Mouse (Mus musculus) forebrain, embryonic 13.5 days (tissue): ENCODE measurements at regions not wholly inside any gene's neighbourhood (a gene's known extent, or its start where the extent isn't known, plus 50 kb on each side); places are given as distances from the start of the nearest gene placed in this dataset.
A peak's percentile ranks its signal among the peaks of the same experiment; 100 is the strongest.

Source experiments
- ATAC-seq: fragments of 200-750 bp; cut with Nextera tagmentation; 2 replicates; pipeline ENCODE4 v1.8.0; 2017
- H3K27ac ChIP-seq: fragments of 300-500 bp; sonication (generic); 2 replicates; pipeline ENCODE4 v1.5.1; 2015; ENCODE audit warnings: inconsistent platforms, mild to moderate bottlenecking, moderate library complexity
- H3K27me3 ChIP-seq: fragments of 300-500 bp; sonication (generic); 2 replicates; pipeline ENCODE4 v1.6.1; 2015; ENCODE audit warnings: mild to moderate bottlenecking, inconsistent platforms
- H3K36me3 ChIP-seq: fragments of 300-500 bp; sonication (generic); 2 replicates; pipeline ENCODE4 v1.6.1; 2015; ENCODE audit warnings: mild to moderate bottlenecking, inconsistent platforms; ENCODE audit not compliant: poor library complexity, severe bottlenecking
- H3K4me1 ChIP-seq: fragments of 300-500 bp; sonication (generic); 2 replicates; pipeline ENCODE4 v1.6.1; 2015; ENCODE audit warnings: inconsistent platforms
- H3K4me2 ChIP-seq: fragments of 300-500 bp; sonication (generic); 2 replicates; pipeline ENCODE4 v1.6.1; 2015; ENCODE audit warnings: inconsistent platforms, mild to moderate bottlenecking, moderate library complexity
- H3K4me3 ChIP-seq: fragments of 300-500 bp; sonication (generic); 2 replicates; pipeline ENCODE4 v1.5.1; 2015; ENCODE audit warnings: mild to moderate bottlenecking, inconsistent platforms
- H3K9ac ChIP-seq: fragments of 300-500 bp; sonication (generic); 2 replicates; pipeline ENCODE4 v1.6.1; 2015; ENCODE audit warnings: mild to moderate bottlenecking, inconsistent platforms
- H3K9me3 ChIP-seq: fragments of 300-500 bp; sonication (generic); replicated peaks from 2 replicates; pipeline ENCODE4 v1.6.1; 2016; ENCODE audit warnings: inconsistent platforms
- WGBS: fragments of 180-500 bp; shearing (Covaris S2); methylation state at CpG from one replicate; pipeline ENCODE4 v1.1.7; 2015; 5-methylcytosine and 5-hydroxymethylcytosine counted together

DNA sequence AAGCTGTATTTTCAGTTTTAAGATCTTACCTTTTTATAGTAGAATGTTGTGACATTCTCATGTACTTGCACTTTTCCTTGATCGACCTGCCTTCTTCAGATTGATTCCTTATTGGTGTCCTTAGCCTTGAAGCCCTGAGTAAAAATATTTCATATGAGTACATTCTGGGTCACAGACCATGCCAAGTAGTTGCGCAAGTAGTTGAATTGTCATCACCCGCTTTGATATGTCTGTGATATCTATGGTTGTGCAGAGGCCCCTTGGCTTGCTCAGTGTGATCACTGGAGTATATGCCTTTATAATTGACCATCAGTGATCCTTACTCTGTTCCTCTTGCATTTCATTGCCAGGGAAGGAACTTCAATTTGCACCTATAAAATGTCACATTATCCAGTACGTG is 131.1 kb upstream of the Reg3g start:
- 92% methylated on average over 4 of the region's 4 CpGs for WGBS
- Histone ChIP-seq H3K4me3 (no peak overlapping the region), H3K4me1 (no peaks in the 10 kb centered on the region), H3K27ac (no peak overlapping the region), H3K27me3 (no peaks in the 10 kb centered on the region), H3K36me3 (no peaks in the 10 kb centered on the region), H3K9ac (no peak overlapping the region), H3K9me3 (no peaks in the 10 kb centered on the region), H3K4me2 (no peak overlapping the region)
- no peak for ATAC-seq

DNA sequence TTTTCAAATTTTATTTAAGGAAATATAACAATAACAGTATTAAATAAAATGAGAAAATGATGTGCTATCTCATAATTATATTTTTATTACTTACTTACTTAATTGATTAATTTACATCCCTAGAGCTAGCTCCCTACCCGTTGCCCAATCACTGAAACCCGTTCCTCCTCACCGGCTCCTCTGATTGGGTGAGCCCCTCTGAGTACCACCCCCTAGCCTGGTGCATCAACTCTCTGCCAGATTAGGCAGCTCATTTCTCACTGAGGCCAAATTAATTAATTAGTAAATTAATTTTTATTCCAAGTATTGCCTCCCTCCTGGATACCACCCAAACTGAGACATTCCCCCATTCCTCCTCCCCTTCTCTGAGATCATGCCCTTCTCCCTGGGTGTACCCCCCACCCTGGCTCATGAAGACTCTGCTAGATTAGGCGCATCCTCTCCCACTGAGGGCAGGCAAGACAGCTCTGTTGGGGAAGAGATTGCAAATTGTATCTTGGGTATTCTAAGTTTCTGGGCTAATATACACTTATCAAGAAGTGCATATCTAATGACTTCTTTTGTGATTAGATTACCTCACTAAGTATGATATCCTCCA is 101.4 kb upstream of the Reg3g start:
- no peak overlapping the region for H3K27ac ChIP-seq
- ATAC-seq: no peak

DNA sequence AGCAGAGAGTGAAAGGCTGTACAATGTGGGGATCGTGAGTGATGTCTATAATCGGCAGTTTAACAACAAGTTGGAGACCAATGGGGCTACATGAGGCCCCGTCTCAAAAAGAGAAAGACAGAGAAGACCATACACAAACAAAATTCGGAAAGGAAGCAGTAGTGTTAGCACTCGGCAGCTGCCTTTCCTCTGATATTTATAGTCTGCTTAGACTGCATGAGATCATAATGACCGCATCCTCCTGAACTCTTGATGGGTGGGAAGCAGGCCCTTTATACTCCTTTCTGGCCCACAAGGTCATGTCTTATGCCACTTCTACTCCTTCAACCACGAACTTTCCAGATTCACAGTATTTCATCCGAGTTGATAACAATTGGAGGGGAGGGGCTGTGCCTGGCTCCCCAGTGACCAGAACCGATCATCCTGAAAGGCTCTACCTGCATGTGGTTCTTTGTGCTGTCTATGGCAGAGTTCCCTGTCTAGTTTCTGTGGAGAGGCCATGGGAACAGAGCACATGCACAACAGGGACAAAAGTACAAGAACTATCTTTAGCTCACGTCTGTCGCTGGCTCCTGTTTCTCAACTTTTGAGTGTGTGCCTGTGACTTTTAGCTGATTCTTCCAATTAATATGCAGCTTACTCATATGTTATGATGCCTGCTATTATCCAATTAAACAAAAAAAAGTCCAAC is 84.5 kb upstream of the Reg3g start:
- Histone ChIP-seq H3K9ac (no peak overlapping the region), H3K36me3 (no peaks in the 10 kb centered on the region), H3K4me2 (no peak overlapping the region), H3K4me1 (peaks cover 11% of the 10 kb centered on the region), H3K9me3 (no peaks in the 10 kb centered on the region), H3K27ac (no peak overlapping the region), H3K4me3 (no peak overlapping the region), H3K27me3 (no peaks in the 10 kb centered on the region)
- no peak for ATAC-seq
- WGBS: 39% methylated on average over 11 of the region's 11 CpGs

More for the DNA sequence above, 101.4 kb upstream of the Reg3g start:
- Histone ChIP-seq H3K9me3 (no peaks in the 10 kb centered on the region), H3K4me2 (no peak overlapping the region), H3K27me3 (no peaks in the 10 kb centered on the region), H3K4me1 (no peaks in the 10 kb centered on the region), H3K4me3 (no peak overlapping the region), H3K9ac (no peak overlapping the region), H3K36me3 (no peaks in the 10 kb centered on the region)
- 90% methylated on average over 4 of the region's 4 CpGs for WGBS

DNA sequence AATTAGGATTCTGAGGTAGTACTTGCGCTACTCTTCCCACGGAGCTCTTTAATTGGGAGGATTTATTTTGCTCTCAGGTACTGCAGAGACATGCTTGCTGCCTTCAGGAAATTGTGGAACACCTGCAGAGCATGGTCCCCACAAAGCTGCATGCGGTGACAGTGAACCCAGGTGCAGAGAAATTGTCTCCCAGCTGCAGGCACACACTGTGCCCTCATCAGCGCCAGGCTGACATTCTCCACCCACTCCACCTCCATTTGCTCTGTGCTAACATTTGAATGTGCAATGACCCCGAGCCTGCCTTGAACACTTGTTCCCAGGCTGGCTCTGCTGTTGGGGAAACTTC is 83.7 kb upstream of the Reg3g start:
- no peaks in the 10 kb centered on the region for H3K36me3 ChIP-seq
- H3K27ac ChIP-seq: no peak overlapping the region
- H3K4me3 ChIP-seq: no peak overlapping the region
- H3K9me3 ChIP-seq: no peaks in the 10 kb centered on the region
- ATAC-seq: peak; percentile 55; the same call in 1 of the 2 replicates
- 29% methylated on average over 5 of the region's 5 CpGs for WGBS
- H3K9ac ChIP-seq: no peak overlapping the region
- H3K27me3 ChIP-seq: no peaks in the 10 kb centered on the region
- H3K4me1 ChIP-seq: peaks cover 11% of the 10 kb centered on the region
- H3K4me2 ChIP-seq: no peak overlapping the region

DNA sequence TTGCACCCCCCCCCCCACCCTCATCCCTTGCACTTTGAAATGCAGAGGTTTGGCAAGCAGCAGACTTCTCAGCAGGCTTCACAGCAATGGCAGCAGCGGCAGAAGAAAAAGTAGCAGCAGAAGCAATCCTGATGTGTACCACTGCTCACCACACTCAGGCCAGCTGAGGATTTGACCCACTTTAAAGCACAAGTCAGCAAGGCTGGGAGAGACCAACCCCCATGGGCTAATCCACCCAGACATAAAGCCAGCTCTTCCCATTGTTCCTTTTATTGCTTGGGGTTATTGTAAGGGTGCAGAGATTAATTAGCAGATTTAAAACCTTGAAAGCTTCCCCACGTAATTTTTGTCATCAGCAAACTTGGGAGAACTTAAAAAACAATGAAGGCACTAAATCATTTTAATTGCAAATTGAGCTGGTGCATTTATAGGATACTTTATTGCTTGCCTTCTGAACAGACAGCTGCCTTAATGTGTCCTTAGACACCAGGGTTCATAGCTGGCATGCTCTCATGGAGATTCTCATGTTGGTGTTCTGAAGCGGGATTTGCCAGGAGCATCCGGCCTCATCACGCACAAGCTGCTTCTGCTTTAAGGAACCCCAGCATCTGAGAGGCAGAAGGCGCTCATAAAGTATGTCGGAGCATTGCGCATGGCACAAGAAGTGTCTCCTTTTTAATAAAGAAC is 83.1 kb upstream of the Reg3g start:
- Histone ChIP-seq H3K4me2 (no peak overlapping the region), H3K4me1 (peaks cover 11% of the 10 kb centered on the region), H3K9ac (no peak overlapping the region), H3K27me3 (no peaks in the 10 kb centered on the region), H3K4me3 (no peak overlapping the region), H3K27ac (no peak overlapping the region), H3K9me3 (no peaks in the 10 kb centered on the region), H3K36me3 (no peaks in the 10 kb centered on the region)
- ATAC-seq: 0 out of 2 replicates have a peak, but pooled peaks have one; percentile 36
- WGBS: 24% methylated on average over 8 of the region's 8 CpGs

DNA sequence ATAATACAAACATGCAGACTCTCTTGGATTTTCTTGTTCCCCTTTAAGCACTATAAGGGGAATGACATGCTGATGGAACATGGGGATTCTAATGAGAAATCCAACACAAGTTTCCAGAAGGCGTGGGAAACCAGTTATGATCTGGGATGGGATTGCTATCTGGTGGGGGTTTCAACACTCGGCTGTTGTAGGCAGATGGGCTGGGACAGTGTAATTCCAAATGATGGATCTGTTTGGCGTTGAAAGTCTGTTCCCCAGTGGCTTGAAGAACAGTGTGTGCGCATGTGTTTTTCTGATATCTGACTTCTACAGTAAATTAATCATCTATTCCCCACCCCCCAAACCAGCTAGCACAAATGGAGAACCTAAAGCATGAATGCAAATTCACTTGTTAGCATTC is 79.8 kb upstream of the Reg3g start:
- Histone ChIP-seq H3K9me3 (no peaks in the 10 kb centered on the region), H3K27ac (no peak overlapping the region)

DNA sequence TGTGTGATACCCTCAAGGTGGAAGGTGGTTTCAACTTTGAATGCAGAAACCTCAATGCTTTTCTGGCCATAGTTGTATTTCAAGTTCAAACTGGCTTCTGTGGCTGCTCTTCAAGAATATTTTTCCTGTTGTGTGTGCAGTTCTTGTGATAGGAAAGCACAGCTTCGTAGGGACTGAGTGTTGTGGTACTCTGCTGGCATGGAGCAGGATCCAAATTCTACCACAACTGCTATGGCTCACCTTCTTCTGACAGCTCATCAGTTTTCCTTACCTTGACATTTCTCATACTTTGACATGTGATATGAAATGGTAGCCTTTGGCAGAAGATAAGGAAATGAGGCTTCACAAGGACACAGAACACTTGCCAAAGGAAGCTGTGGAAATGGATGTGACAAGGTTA is 79.0 kb upstream of the Reg3g start:
- ATAC-seq: no peak
- Histone ChIP-seq H3K9me3 (no peaks in the 10 kb centered on the region), H3K27ac (no peak overlapping the region), H3K4me1 (peaks cover 11% of the 10 kb centered on the region), H3K9ac (no peak overlapping the region), H3K4me3 (no peak overlapping the region), H3K27me3 (no peaks in the 10 kb centered on the region), H3K4me2 (no peak overlapping the region), H3K36me3 (no peaks in the 10 kb centered on the region)
- WGBS: 81% methylated on average over 1 of the region's 1 CpGs

More for the DNA sequence above, 79.8 kb upstream of the Reg3g start:
- no peaks in the 10 kb centered on the region for H3K27me3 ChIP-seq
- no peaks in the 10 kb centered on the region for H3K36me3 ChIP-seq
- ATAC-seq: no peak
- no peak overlapping the region for H3K4me2 ChIP-seq
- WGBS: 87% methylated on average over 4 of the region's 4 CpGs
- H3K4me1 ChIP-seq: peaks cover 11% of the 10 kb centered on the region
- no peak overlapping the region for H3K9ac ChIP-seq
- H3K4me3 ChIP-seq: no peak overlapping the region

DNA sequence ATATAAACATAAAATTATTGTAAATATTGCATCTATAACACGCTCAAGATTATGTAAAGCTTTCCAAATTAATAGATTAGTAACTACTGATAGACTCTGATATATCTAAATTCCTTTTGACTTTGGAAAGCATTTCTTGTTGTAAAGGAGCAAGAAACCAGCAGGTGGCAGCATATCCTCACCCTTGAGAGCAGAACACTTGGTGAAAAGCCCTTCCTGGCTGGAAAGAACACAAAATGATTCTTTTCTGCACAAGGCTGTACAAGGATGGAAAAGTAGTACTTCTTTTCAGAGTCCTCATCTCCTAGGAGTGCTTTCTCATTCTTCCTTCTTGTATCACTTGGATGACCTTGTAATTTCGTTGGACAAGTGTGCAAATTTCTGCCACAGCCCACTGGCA is 75.6 kb upstream of the Reg3g start:
- Histone ChIP-seq H3K4me1 (no peaks in the 10 kb centered on the region), H3K36me3 (no peaks in the 10 kb centered on the region), H3K27me3 (no peaks in the 10 kb centered on the region), H3K9me3 (no peaks in the 10 kb centered on the region), H3K9ac (no peak overlapping the region), H3K4me3 (no peak overlapping the region), H3K4me2 (no peak overlapping the region), H3K27ac (no peak overlapping the region)
- 11% methylated on average over 2 of the region's 2 CpGs for WGBS
- peak; percentile 66 for ATAC-seq

DNA sequence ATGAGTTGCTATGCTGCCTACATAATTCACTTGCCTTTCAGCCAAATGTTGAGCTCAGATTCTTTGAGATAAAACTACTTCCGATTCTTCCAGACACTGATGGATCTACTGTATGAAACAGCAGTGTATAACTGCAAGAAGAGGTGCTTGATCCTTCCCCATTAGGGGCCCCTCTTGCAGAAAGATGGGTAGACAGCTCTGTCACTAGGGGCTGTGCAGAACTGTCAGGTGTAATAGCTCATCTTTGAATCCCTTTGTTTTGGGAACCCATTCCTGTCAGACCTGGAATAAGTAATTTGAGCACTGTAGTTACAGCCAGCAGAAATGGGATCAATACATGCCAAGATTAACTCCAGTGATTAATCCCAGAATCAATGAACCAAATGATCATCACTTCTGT is 68.8 kb upstream of the Reg3g start:
- ATAC-seq: no peak
- Histone ChIP-seq H3K27ac (no peak overlapping the region), H3K36me3 (no peaks in the 10 kb centered on the region), H3K27me3 (no peaks in the 10 kb centered on the region), H3K9ac (no peak overlapping the region), H3K4me3 (no peak overlapping the region), H3K4me1 (no peaks in the 10 kb centered on the region), H3K9me3 (no peaks in the 10 kb centered on the region), H3K4me2 (no peak overlapping the region)
- 84% methylated on average over 1 of the region's 1 CpGs for WGBS

DNA sequence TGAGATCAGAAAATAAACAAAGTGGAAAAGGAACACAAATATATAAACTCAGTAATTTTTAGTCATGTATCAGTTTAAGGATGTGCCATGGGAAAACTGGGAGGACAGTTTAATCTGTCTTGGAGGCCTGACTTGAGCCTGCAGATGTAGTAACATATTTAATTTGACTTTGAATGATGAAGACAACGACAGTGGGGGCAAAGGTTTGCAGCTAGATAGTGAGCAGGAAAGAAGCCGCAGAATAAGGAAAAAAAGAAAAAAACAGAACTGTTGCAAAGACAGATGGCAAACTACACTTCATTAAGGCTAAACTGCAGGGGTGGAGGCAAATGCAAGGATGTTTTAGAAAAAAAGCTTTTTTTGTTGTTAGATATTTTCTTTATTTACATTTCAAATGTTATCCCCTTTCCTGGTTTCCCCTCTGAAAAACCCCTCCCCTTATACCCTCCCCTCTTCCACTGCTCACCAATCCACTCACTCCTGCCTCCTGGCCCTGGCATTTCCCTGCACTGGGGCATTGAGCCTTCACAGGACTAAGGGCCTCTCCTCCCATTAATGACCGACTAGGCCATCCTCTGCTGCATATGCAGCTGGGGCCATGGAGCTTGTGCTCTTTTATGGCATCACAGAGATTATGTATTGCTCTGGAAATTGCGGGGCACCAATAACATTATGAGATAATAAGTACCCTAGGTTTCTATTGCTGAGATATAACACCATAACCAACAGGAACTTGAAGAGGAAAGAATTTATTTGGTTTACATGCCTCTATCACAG is 58.5 kb upstream of the Reg3g start:
- H3K4me3 ChIP-seq: no peak overlapping the region
- no peaks in the 10 kb centered on the region for H3K36me3 ChIP-seq
- H3K9ac ChIP-seq: no peak overlapping the region
- ATAC-seq: no peak
- 75% methylated on average over 4 of the region's 4 CpGs for WGBS
- no peak overlapping the region for H3K27ac ChIP-seq
- H3K4me2 ChIP-seq: no peak overlapping the region
- H3K9me3 ChIP-seq: no peaks in the 10 kb centered on the region
- no peaks in the 10 kb centered on the region for H3K4me1 ChIP-seq
- no peaks in the 10 kb centered on the region for H3K27me3 ChIP-seq
